In genomic region chr11:119912845-119913244, GRCm38 (mm10) we compare ENCODE assay signal across 8 mouse cellular contexts. TPM values are rescaled to one million over a fixed set of nuclear protein-coding genes. Genes with fewer than 3 reads are reported as not detected.
DNase-seq lines count a peak whose midpoint lies in the region; ATAC-seq and TF ChIP-seq lines count a peak whose summit lies in the region.

No protein-coding gene starts in this region.

- intact Hi-C loops in left cerebral cortex, postnatal 10 days (cut with DNase I): loop anchor here (2.0 kb wide), 1 partner anchor 78 kb away; no protein-coding TSS in a partner anchor

- H3K27me3 ChIP-seq in erythroblast, embryonic 14.5 days (ENCODE audit: control insufficient read depth): peaks cover 7% of the 10 kb centered on the region
- H3K27me3 ChIP-seq in E14TG2a.4 (ENCODE audit: insufficient read depth, low read length): no peaks in the 10 kb centered on the region
- H3K27me3 ChIP-seq in forebrain, embryonic 16.5 days (replicated peaks; ENCODE audit: control insufficient read depth, insufficient read depth, low read length): no peaks in the 10 kb centered on the region
- no peaks in the 10 kb centered on the region for H3K27me3 ChIP-seq in liver, embryonic 16.5 days (ENCODE audit: control insufficient read depth, insufficient read depth, low read depth, low read length)

- peak overlapping the region; percentile 91 for H3K4me2 ChIP-seq in forebrain, embryonic 16.5 days (ENCODE audit: low read length)
- peak overlapping the region; percentile 73 for H3K4me2 ChIP-seq in liver, embryonic 16.5 days (ENCODE audit: low read depth, low read length)

- ATAC-seq in erythroblast, adult 5-6 weeks (replicated peaks; ENCODE audit: low FRiP score, poor library complexity, severe bottlenecking): no peak
- ATAC-seq in forebrain, embryonic 16.5 days: no peak; the same call in 1 of the 2 replicates
- ATAC-seq in liver, embryonic 16.5 days (ENCODE audit: low read depth): no peak
- ATAC-seq in monocyte, adult 5-6 weeks (replicated peaks; ENCODE audit: insufficient number of reproducible peaks, low FRiP score, low TSS enrichment, poor library complexity, severe bottlenecking): no peak

- TF ChIP-seq CTCF in E14TG2a.4 (conservative IDR thresholded peaks at IDR 0.05; ENCODE audit: low read length): no peak

- peak overlapping the region; percentile 91 for H3K4me3 ChIP-seq in erythroblast, embryonic 14.5 days (replicated peaks)
- H3K4me3 ChIP-seq in E14TG2a.4 (replicated peaks; ENCODE audit: low read length): peak overlapping the region; percentile 99
- H3K4me3 ChIP-seq in forebrain, embryonic 16.5 days (replicated peaks; ENCODE audit: low read length): peak overlapping the region; percentile 95
- peak overlapping the region; percentile 78 for H3K4me3 ChIP-seq in liver, embryonic 16.5 days (ENCODE audit: low read depth, low read length)

- H3K4me1 ChIP-seq in erythroblast, embryonic 14.5 days (ENCODE audit: control insufficient read depth): peaks cover 38% of the 10 kb centered on the region
- peaks cover 76% of the 10 kb centered on the region for H3K4me1 ChIP-seq in E14TG2a.4 (replicated peaks; ENCODE audit: low read depth, low read length)
- H3K4me1 ChIP-seq in forebrain, embryonic 16.5 days (replicated peaks; ENCODE audit: control insufficient read depth, insufficient read depth, low read length): peaks cover 33% of the 10 kb centered on the region
- H3K4me1 ChIP-seq in liver, embryonic 16.5 days (ENCODE audit: control insufficient read depth, low read depth, low read length): peaks cover 20% of the 10 kb centered on the region

- H3K27ac ChIP-seq in forebrain, embryonic 16.5 days (ENCODE audit: low read length): peak overlapping the region; percentile 50; the same call in 1 of the 2 replicates
- H3K27ac ChIP-seq in liver, embryonic 16.5 days (ENCODE audit: low read length): 0 out of 2 replicates have a peak overlapping the region, but pooled peaks have one; percentile 33

- no peaks in the 10 kb centered on the region for H3K9me3 ChIP-seq in erythroblast, embryonic 14.5 days (ENCODE audit: control insufficient read depth, low read length)
- H3K9me3 ChIP-seq in E14TG2a.4 (ENCODE audit: low read length): no peaks in the 10 kb centered on the region
- no peaks in the 10 kb centered on the region for H3K9me3 ChIP-seq in forebrain, embryonic 16.5 days (ENCODE audit: control insufficient read depth, low read length)
- H3K9me3 ChIP-seq in liver, embryonic 16.5 days (replicated peaks; ENCODE audit: control insufficient read depth, low read length): no peaks in the 10 kb centered on the region

- no peak for DNase-seq in ovary, postnatal 10 days (ENCODE audit: low spot score)
- DNase-seq in left cerebral cortex, postnatal 10 days (ENCODE audit: extremely low spot score in 1 of 2, low spot score in 2 of 2): no peak

- 5% methylated on average over 7 of the region's 7 CpGs for WGBS in forebrain, embryonic 16.5 days
- 33% methylated on average over 7 of the region's 7 CpGs for WGBS in liver, embryonic 16.5 days (ENCODE audit: insufficient replicate concordance)

- peak overlapping the region; percentile 93 for H3K9ac ChIP-seq in forebrain, embryonic 16.5 days (replicated peaks; ENCODE audit: low read depth, low read length)
- peak overlapping the region; percentile 91 for H3K9ac ChIP-seq in liver, embryonic 16.5 days (ENCODE audit: low read depth, low read length)

- peaks cover 25% of the 10 kb centered on the region for H3K36me3 ChIP-seq in erythroblast, embryonic 14.5 days (ENCODE audit: control insufficient read depth)
- peaks cover 25% of the 10 kb centered on the region for H3K36me3 ChIP-seq in E14TG2a.4 (ENCODE audit: insufficient read depth, low read length)
- peaks cover 6% of the 10 kb centered on the region for H3K36me3 ChIP-seq in forebrain, embryonic 16.5 days (ENCODE audit: control insufficient read depth, insufficient read depth)
- H3K36me3 ChIP-seq in liver, embryonic 16.5 days (ENCODE audit: control insufficient read depth, insufficient read depth): peaks cover 8% of the 10 kb centered on the region

RNA-seq across cellular contexts. Expression of gene Chmp6, which starts 0.4 kb away (rescaled TPM):
- 2.7 and 3.0 TPM in 2 replicates for polyA plus RNA-seq in erythroblast, embryonic 14.5 days (2012)
- total RNA-seq in erythroblast, adult 5-6 weeks (2015; ENCODE audit: low replicate concordance): 5.9 and 7.7 TPM in 2 replicates
- total RNA-seq in erythroblast, adult 5-6 weeks (2017; ENCODE audit: low replicate concordance): 3.5 and 6.7 TPM in 2 replicates
- 83.4 and 96.5 TPM in 2 replicates for polyA plus RNA-seq in forebrain, embryonic 16.5 days (2015; fragmentation: Nextera tagmentation; extraction: Ambion mirVana)
- 23.5 and 25.4 TPM in 2 replicates for polyA plus RNA-seq in liver, embryonic 16.5 days (2015; fragmentation: Nextera tagmentation; extraction: Ambion mirVana)
- total RNA-seq in monocyte, adult 5-6 weeks (2017): 17.3 to 54.0 TPM (median 33.5 TPM) in 3 replicates
- 10 to 100 TPM; 43.0 to 46.9 TPM for total RNA-seq in left cerebral cortex, postnatal 10 days (2021)

RNA-seq across cellular contexts. Expression of gene Baiap2, which starts 29.7 kb away (rescaled TPM):
- polyA plus RNA-seq in erythroblast, embryonic 14.5 days (2012): 0.14 and 0.18 TPM in 2 replicates
- total RNA-seq in erythroblast, adult 5-6 weeks (2015; ENCODE audit: low replicate concordance): 0.42 and 3.5 TPM in 2 replicates
- 1.6 and 2.5 TPM in 2 replicates for total RNA-seq in erythroblast, adult 5-6 weeks (2017; ENCODE audit: low replicate concordance)
- polyA plus RNA-seq in forebrain, embryonic 16.5 days (2015; fragmentation: Nextera tagmentation; extraction: Ambion mirVana): 36.5 and 38.7 TPM in 2 replicates
- 8.1 and 10.1 TPM in 2 replicates for polyA plus RNA-seq in liver, embryonic 16.5 days (2015; fragmentation: Nextera tagmentation; extraction: Ambion mirVana)
- 3.5 to 13.2 TPM (median 10.2 TPM) in 3 replicates for total RNA-seq in monocyte, adult 5-6 weeks (2017)
- total RNA-seq in left cerebral cortex, postnatal 10 days (2021): 100 to 1,000 TPM; 116 to 122 TPM
